8 mouse cellular contexts compared by ENCODE assay signal in the genomic region with DNA sequence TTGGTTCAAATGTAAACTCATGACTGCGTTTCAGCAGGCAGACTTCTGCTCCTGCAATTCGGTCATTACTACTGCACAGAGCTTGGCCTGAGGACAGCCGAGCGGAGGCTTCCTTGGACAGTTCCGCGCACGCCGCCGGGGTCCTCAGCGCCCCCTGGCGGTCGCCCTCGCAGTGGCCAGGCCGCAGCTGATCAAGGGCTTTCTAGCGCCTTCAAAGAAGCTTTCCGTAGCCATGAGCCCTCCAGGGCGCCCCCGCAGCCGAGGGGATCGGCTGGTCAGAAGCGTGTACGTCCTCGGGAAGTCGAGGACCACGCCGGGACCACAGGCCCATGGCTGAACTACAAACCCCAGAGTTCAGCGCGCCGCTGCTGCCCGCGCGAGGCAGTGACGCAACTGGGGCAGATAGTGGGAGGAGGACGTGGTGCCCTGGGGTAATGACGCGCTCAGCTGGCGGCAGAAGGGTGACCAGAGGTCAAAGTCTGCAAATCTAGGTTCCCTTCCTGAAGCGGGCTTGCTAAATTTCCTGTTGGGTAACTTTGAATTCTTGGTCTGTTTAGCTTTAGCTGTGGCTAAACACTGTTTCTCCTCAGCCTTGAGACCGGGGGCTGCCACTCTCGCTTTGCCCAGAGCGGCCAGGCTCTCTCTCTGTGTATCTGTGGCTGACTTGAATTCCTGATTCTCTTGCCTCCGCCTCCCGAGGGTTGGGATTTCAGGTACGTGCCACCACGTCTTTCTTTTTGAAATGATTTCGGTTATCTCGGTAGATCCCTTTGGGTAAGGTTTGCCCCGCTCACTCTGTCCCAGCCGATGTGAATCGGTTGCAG. TPM values are rescaled to one million over a fixed set of nuclear protein-coding genes. Genes with fewer than 3 reads are reported as not detected.
A peak's percentile ranks its signal among the peaks of the same experiment; 100 is the strongest.
DNase-seq lines count a peak whose midpoint lies in the region; ATAC-seq lines count a peak whose summit lies in the region.

No protein-coding gene starts in this region.

- peak; percentile 99 for ATAC-seq in inflammation-experienced regulatory T-cells, adult 6 months
- ATAC-seq in megakaryocyte progenitor cell, adult 5-6 weeks (replicated peaks; ENCODE audit: poor library complexity), result peak; percentile 71

- intact Hi-C loops in gastrocnemius, postnatal 14 days (cut with DNase I; ENCODE audit: low total_unique reads), result no loop called here
- intact Hi-C loops in left cerebral cortex, postnatal 10 days (cut with DNase I), result no loop called here

- peak; percentile 93 to 94 for DNase-seq in adrenal gland, adult 18-20 months (ENCODE audit: low spot score in 2 of 2)
- DNase-seq in embryo, embryonic 10.5 days (ENCODE audit: low spot score), result peak; percentile 95
- peak; percentile 96 for DNase-seq in gastrocnemius, postnatal 14 days
- DNase-seq in left cerebral cortex, postnatal 10 days (ENCODE audit: extremely low spot score in 1 of 2, low spot score in 2 of 2), result peak; percentile 95 to 97
- peak; percentile 96 to 97 for DNase-seq in right cerebral cortex, postnatal 10 days (ENCODE audit: low spot score in 2 of 2)
- DNase-seq in urinary bladder, postnatal 14 days (ENCODE audit: low spot score), result peak; percentile 97

RNA-seq across cellular contexts. Expression of gene Ap5s1, which starts 3.3 kb away (rescaled TPM):
- 10 to 100 TPM; 14.9 to 16.3 TPM for total RNA-seq in adrenal gland, adult 18-20 months (2021)
- 10 to 100 TPM; 14.9 to 17.4 TPM for total RNA-seq in gastrocnemius, postnatal 14 days (2021)
- 10 to 100 TPM; 13.4 to 25.1 (median 20.9) TPM for polyA plus RNA-seq in inflammation-experienced regulatory T-cells, adult 6 months (2017; shearing (Covaris generic))
- total RNA-seq in left cerebral cortex, postnatal 10 days (2021), result 10 to 100 TPM; 21.2 to 23.6 TPM
- total RNA-seq in megakaryocyte progenitor cell, adult 5-6 weeks (2015), result 3.6 and 3.9 TPM in 2 replicates
- total RNA-seq in megakaryocyte progenitor cell, adult 5-6 weeks (2017), result 2.9 and 6.7 TPM in 2 replicates

RNA-seq across cellular contexts. Expression of gene Spef1, which starts 23.1 kb away (rescaled TPM):
- total RNA-seq in adrenal gland, adult 18-20 months (2021), result 1 to 10 TPM; 4.5 to 5.6 TPM
- total RNA-seq in gastrocnemius, postnatal 14 days (2021), result 1 to 10 TPM; 2.5 to 2.9 TPM
- under 1 TPM in 2 of 3 experiments, not detected in 1; 0.47 to 0.54 TPM for polyA plus RNA-seq in inflammation-experienced regulatory T-cells, adult 6 months (2017; shearing (Covaris generic))
- 10 to 100 TPM; 17.4 to 18.6 TPM for total RNA-seq in left cerebral cortex, postnatal 10 days (2021)
- 0.39 and 0.72 TPM in 2 replicates for total RNA-seq in megakaryocyte progenitor cell, adult 5-6 weeks (2015)
- 0.91 and 2.0 TPM in 2 replicates for total RNA-seq in megakaryocyte progenitor cell, adult 5-6 weeks (2017)

RNA-seq across cellular contexts. Expression of gene Cdc25b, which starts 23.4 kb away (rescaled TPM):
- total RNA-seq in adrenal gland, adult 18-20 months (2021), result 1 to 10 TPM; 4.2 to 5.2 TPM
- total RNA-seq in gastrocnemius, postnatal 14 days (2021), result 1 to 10 TPM; 4.7 to 5.4 TPM
- polyA plus RNA-seq in inflammation-experienced regulatory T-cells, adult 6 months (2017; shearing (Covaris generic)), result 100 to 1,000 TPM in 1 of 3 experiments, 10 to 100 TPM in 2; 55.5 to 163 (median 71.5) TPM
- total RNA-seq in left cerebral cortex, postnatal 10 days (2021), result 10 to 100 TPM; 17.0 to 17.2 TPM
- 8.9 and 10.8 TPM in 2 replicates for total RNA-seq in megakaryocyte progenitor cell, adult 5-6 weeks (2015)
- 9.6 and 13.4 TPM in 2 replicates for total RNA-seq in megakaryocyte progenitor cell, adult 5-6 weeks (2017)

RNA-seq across cellular contexts. Expression of gene Mavs, which starts 23.7 kb away (rescaled TPM):
- 10 to 100 TPM; 42.6 to 56.7 TPM for total RNA-seq in adrenal gland, adult 18-20 months (2021)
- total RNA-seq in gastrocnemius, postnatal 14 days (2021), result 10 to 100 TPM; 32.4 to 33.3 TPM
- 10 to 100 TPM; 18.2 to 20.5 (median 18.8) TPM for polyA plus RNA-seq in inflammation-experienced regulatory T-cells, adult 6 months (2017; shearing (Covaris generic))
- 1 to 10 TPM; 4.4 to 4.9 TPM for total RNA-seq in left cerebral cortex, postnatal 10 days (2021)
- total RNA-seq in megakaryocyte progenitor cell, adult 5-6 weeks (2015), result 15.1 and 17.1 TPM in 2 replicates
- total RNA-seq in megakaryocyte progenitor cell, adult 5-6 weeks (2017), result 11.3 and 11.8 TPM in 2 replicates

RNA-seq across cellular contexts. Expression of gene Cenpb, which starts 30.3 kb away (rescaled TPM):
- 10 to 100 TPM; 51.3 to 63.4 TPM for total RNA-seq in adrenal gland, adult 18-20 months (2021)
- total RNA-seq in gastrocnemius, postnatal 14 days (2021), result 10 to 100 TPM; 49.6 to 50.8 TPM
- 1 to 10 TPM; 2.4 to 3.1 (median 2.7) TPM for polyA plus RNA-seq in inflammation-experienced regulatory T-cells, adult 6 months (2017; shearing (Covaris generic))
- total RNA-seq in left cerebral cortex, postnatal 10 days (2021), result 10 to 100 TPM; 93.6 to 97.1 TPM
- total RNA-seq in megakaryocyte progenitor cell, adult 5-6 weeks (2015), result 8.0 and 8.3 TPM in 2 replicates
- total RNA-seq in megakaryocyte progenitor cell, adult 5-6 weeks (2017), result 14.8 and 15.8 TPM in 2 replicates

Comparison
In these comparisons a context has a peak if more than half of its experiments do, and no peak if none do; other contexts are left out.
1. Peak in every context shown above with its lines: DNase-seq and ATAC-seq.